Mouse (Mus musculus) kidney, postnatal 36 days (tissue): ENCODE results near the gene 0610009B22Rik.
"Not testable (repeated sequence)": the region's sequence is repeated elsewhere in the genome, so short reads cannot be mapped to it uniquely, and the experiment has no call there.

Source experiments
- DNase-seq, 2 experiments: peaks; one replicate each; pipeline ENCODE4 v3.0.0; 2021 to 2022; ENCODE audit warnings: mixed read lengths in 2 of 2

The 0610009B22Rik gene

DNA sequence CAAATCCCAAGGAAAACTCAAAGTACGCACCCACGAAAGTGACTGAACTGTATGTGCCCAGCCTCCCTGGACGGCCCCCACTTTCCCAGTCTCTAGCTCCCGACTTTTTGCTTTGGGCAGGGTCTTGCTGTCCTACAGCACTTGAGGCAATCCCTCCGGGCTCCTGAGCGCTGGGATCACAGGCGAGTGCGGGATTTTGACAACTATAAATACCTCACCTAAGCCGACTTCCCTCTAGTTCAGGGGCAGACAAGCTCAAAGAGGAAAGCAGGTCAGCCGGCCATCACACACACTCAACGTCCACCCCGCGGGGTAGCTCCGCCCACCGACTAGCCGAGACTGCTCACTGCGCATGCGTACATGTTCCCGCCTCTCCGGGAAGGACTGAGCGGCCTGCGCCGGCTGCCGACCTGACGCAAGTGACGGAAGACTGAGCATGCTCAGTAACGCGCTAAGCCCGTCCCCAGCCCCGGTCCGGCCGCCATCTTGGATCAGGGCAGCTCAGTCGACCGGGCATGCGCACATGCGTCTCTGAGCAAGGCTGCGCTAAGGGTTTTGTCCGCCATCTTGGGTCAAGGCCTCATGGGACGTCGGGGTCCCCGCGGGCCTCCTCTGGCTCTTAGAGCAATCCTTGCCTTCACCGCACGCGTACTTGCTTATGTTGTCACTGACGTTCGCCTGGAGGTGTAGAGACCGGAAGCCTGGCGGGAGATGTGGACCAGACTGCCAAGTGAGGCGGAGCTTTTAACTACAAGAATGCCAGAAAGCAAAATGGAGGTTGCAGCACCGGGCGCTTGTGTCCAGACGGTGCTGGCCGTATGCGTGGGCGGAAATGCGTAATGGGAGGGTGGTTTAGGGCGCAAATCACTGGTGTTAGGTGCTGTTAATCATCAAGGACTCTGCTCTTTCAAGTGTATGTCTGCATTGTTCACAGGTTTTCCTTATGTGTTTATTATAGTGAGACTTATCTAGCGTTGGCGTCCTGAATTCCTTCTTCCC is at the start of gene 0610009B22Rik:
Gene 0610009B22Rik (minus strand): TSS at position 545 of the 999 bp plus-strand sequence.
- DNase-seq, result peak; percentile 99 to 100

GRCm38 (mm10) chr11:51734218-51734617 is 45.5 kb upstream of the 0610009B22Rik start:
- not testable (repeated sequence) for DNase-seq

DNA sequence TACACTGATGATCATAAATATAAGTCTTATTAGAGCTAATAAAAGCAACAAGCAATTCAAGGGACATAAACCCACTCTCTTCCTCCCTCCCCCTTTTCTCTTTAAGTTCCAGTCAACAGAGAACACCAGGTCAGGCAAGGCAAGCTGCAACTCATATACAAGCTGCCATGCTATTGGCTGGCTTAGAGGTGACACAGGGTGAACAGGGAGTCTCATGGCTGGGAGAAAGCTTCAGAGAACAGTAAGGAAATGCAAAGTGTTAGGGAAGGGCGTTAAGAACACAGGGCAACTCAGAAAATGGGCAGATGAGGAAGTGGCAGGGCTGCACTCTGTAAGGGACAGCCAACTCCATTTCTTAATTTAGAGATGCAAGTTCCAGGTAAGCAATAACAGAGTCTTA is 44.2 kb upstream of the 0610009B22Rik start:
- DNase-seq, result no peak

DNA sequence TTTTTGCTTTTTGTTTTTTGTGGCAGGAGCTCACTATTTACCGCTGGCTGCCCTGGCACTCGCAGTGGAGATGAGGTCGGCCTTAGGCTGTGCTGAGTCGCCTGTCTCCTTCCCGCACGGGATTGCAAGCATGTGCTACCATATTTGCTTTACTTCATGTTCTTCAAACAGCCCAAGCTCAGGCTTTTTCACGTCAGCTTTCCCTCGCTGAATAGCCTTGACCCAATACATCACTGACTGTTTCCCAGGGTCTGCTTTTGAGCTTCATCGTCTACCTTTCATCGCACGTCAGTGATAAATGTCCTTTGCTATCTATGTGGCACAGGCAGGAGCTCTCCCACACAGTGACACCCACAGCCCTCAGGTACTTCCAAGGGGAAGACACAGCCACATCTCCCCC is 32.4 kb upstream of the 0610009B22Rik start:
- no peak for DNase-seq

GRCm38 (mm10) chr11:51707080-51707479 is 18.4 kb upstream of the 0610009B22Rik start:
- no peak for DNase-seq

GRCm38 (mm10) chr11:51706451-51706850 is 17.8 kb upstream of the 0610009B22Rik start:
- DNase-seq, result no peak

DNA sequence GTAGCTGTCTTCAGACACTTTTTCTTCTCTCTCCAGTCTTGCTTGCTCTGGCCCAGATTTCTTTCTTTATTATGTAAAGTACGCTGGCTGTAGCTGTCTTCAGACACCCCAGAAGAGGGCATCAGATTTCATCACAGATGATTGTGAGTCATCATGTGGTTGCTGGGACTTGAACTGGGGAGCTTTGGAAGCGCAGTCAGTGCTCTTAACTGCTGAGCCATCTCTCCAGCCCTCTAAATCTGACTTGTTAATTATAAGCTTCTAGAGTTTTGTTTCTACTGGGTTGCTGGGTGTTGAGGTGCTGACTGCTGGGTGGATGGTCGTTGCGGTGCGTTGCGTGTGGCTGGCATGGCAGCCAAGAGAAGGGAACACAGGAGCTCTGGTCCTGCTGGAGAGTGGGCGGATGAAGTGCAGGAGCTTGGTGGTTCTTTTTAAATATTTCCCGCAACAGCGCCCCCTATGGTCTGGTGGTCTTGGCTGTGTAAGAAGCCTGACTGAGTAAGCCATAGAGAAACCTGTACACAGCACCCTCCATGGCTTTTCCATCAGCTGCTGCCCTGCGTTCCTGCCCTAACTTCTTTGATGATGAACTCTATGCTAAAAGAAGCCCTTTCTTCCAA is 14.8 kb upstream of the 0610009B22Rik start:
- peak; percentile 17 to 63 for DNase-seq

- DNase-seq, result no peak
Measured at GRCm38 (mm10) chr11:51702831-51703230, 14.2 kb upstream of the 0610009B22Rik start.

GRCm38 (mm10) chr11:51694984-51695383 is 6.3 kb upstream of the 0610009B22Rik start:
- no peak for DNase-seq

DNA sequence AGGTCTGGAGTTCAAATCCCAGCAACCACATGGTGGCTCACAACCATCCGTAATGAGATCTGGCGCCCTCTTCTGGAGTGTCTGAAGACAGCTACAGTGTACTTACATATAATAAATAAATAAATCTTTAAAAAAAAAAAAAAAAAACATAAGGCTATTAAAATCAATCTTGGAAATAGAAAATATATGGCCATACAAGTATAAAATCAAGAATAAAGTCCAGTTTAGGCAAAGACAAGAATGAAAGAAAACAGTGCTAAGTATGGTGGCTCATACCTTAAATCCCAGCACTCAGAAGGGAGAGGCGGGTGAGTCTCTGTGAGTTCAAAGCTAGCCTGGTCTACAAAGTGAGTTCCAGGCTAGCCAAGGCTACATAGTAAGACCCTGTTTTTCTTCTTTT is 1.9 kb upstream of the 0610009B22Rik start:
- DNase-seq, result not testable (repeated sequence)

DNA sequence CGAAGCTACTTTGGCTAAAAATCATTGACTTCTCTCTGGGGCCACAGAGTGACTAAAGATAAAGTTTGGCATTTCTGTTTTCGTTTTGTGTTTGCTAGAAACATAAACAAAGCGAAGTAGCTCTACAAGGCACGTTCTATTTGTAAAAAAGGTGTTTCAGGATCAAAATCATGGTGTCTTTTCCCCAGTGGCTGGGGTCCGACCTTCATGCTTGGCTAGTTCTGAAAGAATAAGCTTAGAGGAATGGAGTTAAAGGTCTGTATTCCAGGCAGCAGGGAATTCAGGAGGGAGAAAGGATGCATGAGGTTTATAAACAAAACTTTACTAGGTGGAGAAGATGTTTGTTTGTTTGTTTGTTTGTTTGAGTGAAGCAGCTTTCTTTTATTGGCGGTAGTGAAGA is 669 bp upstream of the 0610009B22Rik start:
- DNase-seq, result peak in 1 of 2 experiments; percentile 21

DNA sequence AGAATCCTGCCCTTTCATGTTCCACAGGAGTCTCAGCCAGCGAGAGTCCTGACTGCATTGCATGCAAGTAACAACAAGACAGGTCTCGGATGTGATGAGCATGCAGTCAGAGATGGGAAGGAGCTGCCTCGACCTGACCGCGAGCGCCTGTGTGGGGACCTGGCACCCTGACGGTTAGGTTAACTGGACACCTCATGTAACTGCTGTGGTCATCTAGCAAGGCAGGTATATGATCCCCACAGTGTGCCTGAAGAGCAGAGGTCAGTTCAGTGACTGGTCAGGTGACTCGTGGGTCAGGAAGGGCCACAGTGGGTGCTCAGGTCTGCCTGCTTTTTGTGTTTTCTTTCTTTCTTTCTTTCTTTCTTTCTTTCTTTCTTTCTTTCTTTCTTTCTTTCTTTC is 6.7 kb downstream of the 0610009B22Rik start:
- no peak for DNase-seq

GRCm38 (mm10) chr11:51681324-51681975 is 7.2 kb downstream of the 0610009B22Rik start:
- DNase-seq, result peak; percentile 88 to 96

DNA sequence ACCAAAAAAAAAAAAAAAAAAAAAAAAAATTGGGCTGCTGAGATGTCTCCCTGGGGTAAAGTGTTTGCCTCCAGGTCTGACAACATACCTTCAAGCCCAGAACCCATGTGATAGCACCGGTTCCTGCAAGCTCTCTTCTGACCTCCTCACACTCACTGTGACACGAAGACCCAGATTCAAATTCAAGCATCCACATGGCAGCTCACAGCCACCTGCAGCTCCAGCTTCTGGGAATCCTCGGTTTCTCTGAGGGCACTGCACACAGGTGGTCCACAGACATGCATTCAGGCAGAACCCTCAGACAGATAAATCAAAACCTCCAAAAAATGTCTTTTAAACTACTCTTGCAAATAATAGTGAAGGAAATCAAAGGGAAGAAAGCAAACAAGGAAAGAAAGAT is 9.2 kb downstream of the 0610009B22Rik start:
- no peak for DNase-seq

DNA sequence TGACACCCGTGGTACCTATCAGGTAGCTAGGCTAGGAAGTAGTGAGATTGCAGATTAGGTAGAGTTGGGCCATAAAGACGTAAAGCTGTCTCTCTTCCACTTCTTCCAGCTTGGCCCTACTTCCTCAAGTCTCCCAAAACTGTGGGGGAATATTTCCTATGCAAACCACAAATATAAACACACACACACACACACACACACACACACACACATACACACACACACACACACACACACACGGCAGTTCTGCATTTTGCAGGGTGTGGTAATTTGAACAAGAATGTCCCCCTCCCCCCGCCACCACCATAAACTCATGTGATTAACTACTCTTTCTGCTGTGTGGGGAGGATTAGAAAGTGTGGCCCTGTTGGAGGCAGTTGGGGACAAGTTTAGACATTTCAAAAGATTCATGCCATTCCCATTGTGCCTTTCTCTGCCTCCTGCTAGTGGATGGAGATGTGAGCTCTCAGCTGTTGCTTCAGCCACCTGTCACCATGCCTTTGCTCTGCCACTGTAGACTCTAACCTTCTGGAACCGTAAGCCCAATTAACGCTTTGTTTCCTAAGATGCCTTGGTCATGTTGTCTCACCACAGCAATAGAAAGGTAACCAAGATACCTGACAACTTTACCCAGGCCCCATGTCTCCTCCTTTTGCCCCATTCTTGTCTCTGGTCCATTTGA is 10.8 kb downstream of the 0610009B22Rik start:
- DNase-seq, result no peak

- no peak for DNase-seq
Measured at GRCm38 (mm10) chr11:51675386-51675785, 13.3 kb downstream of the 0610009B22Rik start.

DNA sequence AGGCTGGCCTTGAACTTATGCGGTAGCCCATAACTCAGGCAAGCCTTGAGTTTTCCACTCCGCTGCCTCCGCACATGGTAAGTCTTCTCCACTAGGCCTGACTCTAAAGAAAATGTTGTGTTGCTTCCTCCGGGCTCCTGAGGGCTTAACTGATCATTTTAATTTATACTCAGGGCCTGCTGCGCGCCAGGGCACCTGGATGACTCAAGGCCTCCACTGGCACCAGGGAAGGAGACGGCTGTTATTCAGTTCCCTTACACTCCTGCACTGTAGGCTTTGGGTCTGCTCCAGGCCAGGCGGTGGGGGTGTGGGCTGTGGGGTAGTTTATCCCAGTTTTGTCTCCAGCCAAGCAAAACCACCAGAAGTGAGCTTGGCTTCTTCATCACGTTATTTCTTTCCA is 15.4 kb downstream of the 0610009B22Rik start:
- DNase-seq, result peak; percentile 51 to 58

GRCm38 (mm10) chr11:51671376-51671775 is 17.3 kb downstream of the 0610009B22Rik start:
- no peak for DNase-seq

DNA sequence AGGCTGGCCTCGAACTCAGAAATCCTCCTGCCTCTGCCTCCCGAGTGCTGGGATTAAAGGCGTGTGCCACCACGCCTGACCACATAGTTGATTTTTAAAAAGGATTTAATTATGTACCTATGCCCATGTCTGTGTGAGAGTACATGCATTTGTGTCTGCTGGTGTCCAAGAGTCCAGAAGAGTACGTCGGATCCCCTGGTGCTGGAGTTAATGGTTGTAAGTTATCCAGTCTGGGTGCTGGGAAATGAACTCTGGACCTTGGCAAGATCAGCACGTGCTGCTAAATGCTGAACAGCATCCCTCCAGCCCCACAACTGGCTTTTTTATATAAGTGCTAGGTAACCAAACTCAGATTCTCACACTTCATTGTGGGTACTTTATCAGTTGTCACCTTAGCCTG is 17.8 kb downstream of the 0610009B22Rik start:
- DNase-seq, result peak in 1 of 2 experiments; percentile 42

DNA sequence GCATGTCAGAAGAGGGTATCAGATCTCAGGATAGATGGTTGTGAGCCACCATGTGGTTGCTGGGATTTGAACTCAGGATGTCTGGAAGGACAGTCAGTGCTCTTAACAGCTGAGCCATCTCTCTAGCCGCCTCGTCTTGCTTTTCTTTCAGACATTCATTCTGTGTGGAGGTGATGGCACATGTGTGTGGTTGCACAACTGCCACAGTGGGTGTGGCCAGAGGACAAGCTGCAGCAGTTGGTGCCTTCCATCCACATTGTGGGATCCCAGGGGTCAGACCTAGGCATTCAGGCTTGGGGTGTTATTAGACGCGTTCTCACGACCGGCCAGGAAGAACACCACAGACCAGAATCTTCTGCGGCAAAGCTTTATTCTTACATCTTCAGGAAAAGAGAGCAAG is 23.9 kb downstream of the 0610009B22Rik start:
- not testable (repeated sequence) for DNase-seq

GRCm38 (mm10) chr11:51662632-51663031 is 26.0 kb downstream of the 0610009B22Rik start:
- DNase-seq, result no peak

DNA sequence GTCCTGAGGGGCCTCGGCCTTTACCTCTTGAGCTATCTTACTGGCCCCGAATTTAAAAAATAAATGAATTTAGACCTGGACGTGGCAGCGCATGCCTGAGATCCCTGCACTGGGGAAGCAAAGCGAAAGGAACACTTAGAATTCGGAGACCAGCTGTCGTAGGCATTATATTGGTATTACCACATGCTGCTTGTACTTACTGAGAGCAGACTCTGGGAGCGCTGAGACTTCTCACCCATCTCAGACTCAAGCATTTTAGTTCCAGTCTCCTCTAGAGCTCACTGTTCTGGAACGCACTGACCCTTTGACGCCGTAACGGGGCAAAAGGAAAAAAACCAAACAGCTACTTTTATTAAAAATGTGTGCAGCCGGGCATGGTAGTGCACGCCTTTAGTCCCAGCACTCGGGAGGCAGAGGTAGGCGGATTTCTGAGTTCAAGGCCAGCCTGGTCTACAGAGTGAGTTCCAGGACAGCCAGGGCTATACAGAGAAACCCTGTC is 26.8 kb downstream of the 0610009B22Rik start:
- peak in 1 of 2 experiments; percentile 36 for DNase-seq
